Mouse (Mus musculus): ENCODE measurements around the gene Sh2d7. TPM values are rescaled to one million over a fixed set of nuclear protein-coding genes. Genes with fewer than 3 reads are reported as not detected.

Gene Sh2d7
- not detected for total RNA-seq (2021)
- polyA plus RNA-seq (2012; rRNA removed) = not detected in 2 replicates
- long read RNA-seq = 0 reads

GRCm38 (mm10) chr9:54538684-54539083 lies at the start of gene Sh2d7:
Gene Sh2d7 (plus strand): TSS chr9:54538984.
- DNase-seq = no peak

- DNase-seq = no peak
These were observed 49.2 kb upstream of the Sh2d7 start for GRCm38 (mm10) chr9:54489599-54489998.

- DNase-seq = no peak
These were observed 48.4 kb upstream of the Sh2d7 start for GRCm38 (mm10) chr9:54490431-54490830.

- no peak for DNase-seq
These were observed 39.5 kb upstream of the Sh2d7 start for GRCm38 (mm10) chr9:54499291-54499690.

GRCm38 (mm10) chr9:54499791-54500190 lies 39.0 kb upstream of the Sh2d7 start:
- DNase-seq = no peak

- peak; percentile 70 for DNase-seq
These were observed 37.8 kb upstream of the Sh2d7 start for GRCm38 (mm10) chr9:54500832-54501452.

- DNase-seq = peak; percentile 95
These were observed 37.2 kb upstream of the Sh2d7 start, which contains the start of gene Dmxl2 for GRCm38 (mm10) chr9:54501453-54502110. Gene Dmxl2 (minus strand): TSS chr9:54501626.

- DNase-seq = no peak
These were observed 36.7 kb upstream of the Sh2d7 start for GRCm38 (mm10) chr9:54502111-54502495.

GRCm38 (mm10) chr9:54502873-54503272 lies 35.9 kb upstream of the Sh2d7 start:
- DNase-seq = no peak

- DNase-seq = no peak
These were observed 22.8 kb upstream of the Sh2d7 start for GRCm38 (mm10) chr9:54515991-54516390.

- no peak for DNase-seq
These were observed 19.9 kb upstream of the Sh2d7 start for GRCm38 (mm10) chr9:54518921-54519320.

- DNase-seq = no peak
These were observed 18.5 kb upstream of the Sh2d7 start for GRCm38 (mm10) chr9:54520286-54520685.

GRCm38 (mm10) chr9:54527694-54528093 lies 11.1 kb upstream of the Sh2d7 start:
- DNase-seq = no peak

- no peak for DNase-seq
These were observed 8.8 kb upstream of the Sh2d7 start for GRCm38 (mm10) chr9:54529950-54530349.

- DNase-seq = no peak
These were observed 7.9 kb upstream of the Sh2d7 start for GRCm38 (mm10) chr9:54530836-54531235.

GRCm38 (mm10) chr9:54531421-54531820 lies 7.4 kb upstream of the Sh2d7 start:
- DNase-seq = no peak

- DNase-seq = no peak
These were observed 5.9 kb upstream of the Sh2d7 start for GRCm38 (mm10) chr9:54532926-54533325.

GRCm38 (mm10) chr9:54533975-54534374 lies 4.8 kb upstream of the Sh2d7 start:
- no peak for DNase-seq

- DNase-seq = no peak
These were observed 2.5 kb upstream of the Sh2d7 start for GRCm38 (mm10) chr9:54536236-54536635.

GRCm38 (mm10) chr9:54537030-54537429 lies 1.8 kb upstream of the Sh2d7 start:
- DNase-seq = no peak

- DNase-seq = no peak
These were observed 1.3 kb upstream of the Sh2d7 start for GRCm38 (mm10) chr9:54537480-54537879.

GRCm38 (mm10) chr9:54538244-54538643 lies 540 bp upstream of the Sh2d7 start:
- no peak for DNase-seq

- DNase-seq = peak; percentile 20
These were observed 2.0 kb downstream of the Sh2d7 start for GRCm38 (mm10) chr9:54540801-54541200.
